Mouse (Mus musculus): ENCODE measurements at regions not wholly inside any gene's neighbourhood (a gene's known extent, or its start where the extent isn't known, plus 50 kb on each side); places are given as distances from the start of the nearest gene placed in this dataset.

- DNase-seq, result no peak
Measured at GRCm38 (mm10) chr4:12376797-12377570, 205.2 kb upstream of the Fam92a start.

- DNase-seq, result no peak
Measured at GRCm38 (mm10) chr4:12369551-12369950, 197.7 kb upstream of the Fam92a start.

- DNase-seq, result no peak
Measured at GRCm38 (mm10) chr4:12356992-12357634, 185.3 kb upstream of the Fam92a start.

GRCm38 (mm10) chr4:12353337-12353856, 181.6 kb upstream of the Fam92a start:
- no peak for DNase-seq

- DNase-seq, result no peak
Measured at GRCm38 (mm10) chr4:12339236-12339635, 167.4 kb upstream of the Fam92a start.

GRCm38 (mm10) chr4:12334832-12335587, 163.2 kb upstream of the Fam92a start:
- no peak for DNase-seq

GRCm38 (mm10) chr4:12334429-12334828, 162.6 kb upstream of the Fam92a start:
- no peak for DNase-seq

GRCm38 (mm10) chr4:12316024-12316423, 144.2 kb upstream of the Fam92a start:
- DNase-seq, result no peak

GRCm38 (mm10) chr4:12308332-12308731, 136.5 kb upstream of the Fam92a start:
- no peak for DNase-seq

GRCm38 (mm10) chr4:12306618-12307565, 135.1 kb upstream of the Fam92a start:
- no peak for DNase-seq

- DNase-seq, result no peak
Measured at GRCm38 (mm10) chr4:12287079-12287686, 115.4 kb upstream of the Fam92a start.

- no peak for DNase-seq
Measured at GRCm38 (mm10) chr4:12286391-12286790, 114.6 kb upstream of the Fam92a start.

- no peak for DNase-seq
Measured at GRCm38 (mm10) chr4:12285983-12286382, 114.2 kb upstream of the Fam92a start.

- DNase-seq, result no peak
Measured at GRCm38 (mm10) chr4:12277949-12278348, 106.1 kb upstream of the Fam92a start.

- DNase-seq, result no peak
Measured at GRCm38 (mm10) chr4:12273369-12273768, 101.6 kb upstream of the Fam92a start.

GRCm38 (mm10) chr4:12272914-12273313, 101.1 kb upstream of the Fam92a start:
- DNase-seq, result no peak

GRCm38 (mm10) chr4:12272378-12272777, 100.6 kb upstream of the Fam92a start:
- DNase-seq, result no peak

- no peak for DNase-seq
Measured at GRCm38 (mm10) chr4:12263746-12264145, 91.9 kb upstream of the Fam92a start.

- no peak for DNase-seq
Measured at GRCm38 (mm10) chr4:12263197-12263596, 91.4 kb upstream of the Fam92a start.

- DNase-seq, result no peak
Measured at GRCm38 (mm10) chr4:12247994-12248393, 76.2 kb upstream of the Fam92a start.

- peak in 1 of 2 experiments; percentile 13 for DNase-seq
Measured at GRCm38 (mm10) chr4:12246595-12246994, 74.8 kb upstream of the Fam92a start.
